In the genomic region with DNA sequence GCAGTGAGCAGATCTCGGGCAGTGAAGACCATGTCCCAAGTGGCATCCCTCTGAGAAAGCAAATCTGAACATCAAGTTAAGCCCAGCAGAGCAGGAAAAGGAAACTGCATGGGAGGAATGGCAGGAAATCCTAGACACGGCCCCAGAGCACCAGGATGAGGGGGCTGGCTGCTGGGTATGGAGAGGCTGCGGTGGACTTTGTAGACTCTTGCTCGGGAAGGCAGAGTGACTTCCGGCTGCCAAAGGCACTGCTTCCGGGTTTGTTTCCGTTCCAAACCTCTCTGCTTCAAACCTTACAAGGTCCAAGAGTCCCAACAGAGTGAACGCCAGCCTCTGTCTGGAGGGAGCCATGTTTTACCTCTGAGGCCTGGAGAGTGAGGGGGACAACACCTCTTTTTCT, we compare ENCODE assay signal across 12 mouse cellular contexts. TPM values are rescaled to one million over a fixed set of nuclear protein-coding genes. Genes with fewer than 3 reads are reported as not detected.
DNase-seq lines count a peak whose midpoint lies in the region; ATAC-seq and TF ChIP-seq lines count a peak whose summit lies in the region.
"Had no signal": no experiment of that assay in that cellular context is flagged by ENCODE, and none has a peak within 500 bp of the region (broad histone marks: within the 10 kb centered on the region; RNA-seq: fewer than 3 reads in every experiment).

No protein-coding gene starts in this region.

- no peak for TF ChIP-seq POLR2A in lung, adult 2 months (IDR thresholded peaks at IDR 0.05; ENCODE audit: borderline replicate concordance, extremely low read depth, low read depth, low read length)

- no peaks in the 10 kb centered on the region for H3K36me3 ChIP-seq in lung, embryonic 16.5 days (ENCODE audit: control insufficient read depth, insufficient read depth, low read length)
- no peaks in the 10 kb centered on the region for H3K36me3 ChIP-seq in embryonic facial prominence, embryonic 15.5 days
- H3K36me3 ChIP-seq in hindbrain, embryonic 10.5 days: no peaks in the 10 kb centered on the region
- H3K36me3 ChIP-seq: neural tube, embryonic 12.5 days had no signal

- DNase-seq in lung, adult 2 months: no peak
- DNase-seq in kidney, adult 8-10 months: peak; percentile 32 to 36
- DNase-seq in lung, postnatal 4 days: peak; percentile 55 to 75
- no peak for DNase-seq in hindbrain, embryonic 10.5 days (ENCODE audit: low spot score)
- no peak for DNase-seq in gastrocnemius, postnatal 25 days
- DNase-seq in cerebellum, adult 9-10 months: no peak

- no peaks in the 10 kb centered on the region for H3K9me3 ChIP-seq in lung, embryonic 16.5 days (ENCODE audit: control insufficient read depth, low read length)
- H3K9me3 ChIP-seq in embryonic facial prominence, embryonic 15.5 days (replicated peaks): no peaks in the 10 kb centered on the region
- no peaks in the 10 kb centered on the region for H3K9me3 ChIP-seq in hindbrain, embryonic 10.5 days
- H3K9me3 ChIP-seq: neural tube, embryonic 12.5 days had no signal

- H3K4me1 ChIP-seq in lung, embryonic 16.5 days (replicated peaks; ENCODE audit: control insufficient read depth, insufficient read depth, low read length): peaks cover 32% of the 10 kb centered on the region
- peaks cover 37% of the 10 kb centered on the region for H3K4me1 ChIP-seq in lung, adult 2 months (ENCODE audit: control insufficient read depth, insufficient read depth, low read length)
- peaks cover 77% of the 10 kb centered on the region for H3K4me1 ChIP-seq in embryonic facial prominence, embryonic 15.5 days
- H3K4me1 ChIP-seq in hindbrain, embryonic 10.5 days (replicated peaks): peaks cover 39% of the 10 kb centered on the region

- no peaks in the 10 kb centered on the region for H3K27me3 ChIP-seq in lung, embryonic 16.5 days (ENCODE audit: control insufficient read depth, insufficient read depth, low read depth, low read length)
- no peaks in the 10 kb centered on the region for H3K27me3 ChIP-seq in embryonic facial prominence, embryonic 15.5 days
- H3K27me3 ChIP-seq in hindbrain, embryonic 10.5 days (ENCODE audit: insufficient read depth, poor library complexity, severe bottlenecking): no peaks in the 10 kb centered on the region
- H3K27me3 ChIP-seq: neural tube, embryonic 12.5 days had no signal

- peak; percentile 35 for ATAC-seq in lung, embryonic 16.5 days (ENCODE audit: low read depth)
- no peak for ATAC-seq in embryonic facial prominence, embryonic 15.5 days (ENCODE audit: insufficient number of reproducible peaks, low FRiP score, low TSS enrichment, low read depth)

- no peak overlapping the region for H3K4me3 ChIP-seq in lung, embryonic 16.5 days (ENCODE audit: low read length)
- no peak overlapping the region for H3K4me3 ChIP-seq in lung, adult 2 months (replicated peaks; ENCODE audit: extremely low read depth, low read depth, low read length)
- no peak overlapping the region for H3K4me3 ChIP-seq in embryonic facial prominence, embryonic 15.5 days (replicated peaks)
- H3K4me3 ChIP-seq in hindbrain, embryonic 10.5 days: no peak overlapping the region
- H3K4me3 ChIP-seq: neural tube, embryonic 12.5 days had no signal

- peak overlapping the region; percentile 7; the same call in 1 of the 2 replicates for H3K4me2 ChIP-seq in lung, embryonic 16.5 days (ENCODE audit: low read depth, low read length)
- H3K4me2 ChIP-seq in embryonic facial prominence, embryonic 15.5 days (replicated peaks): no peak overlapping the region
- H3K4me2 ChIP-seq: neural tube, embryonic 12.5 days had no signal

- 68% methylated on average over 8 of the region's 8 CpGs for WGBS in lung, embryonic 16.5 days
- 45% methylated on average over 8 of the region's 8 CpGs for WGBS in lung, adult 2 months
- 77% methylated on average over 8 of the region's 8 CpGs for WGBS in embryonic facial prominence, embryonic 15.5 days
- WGBS in hindbrain, embryonic 10.5 days: 88% methylated on average over 8 of the region's 8 CpGs

- H3K9ac ChIP-seq in lung, embryonic 16.5 days (ENCODE audit: low read length): no peak overlapping the region
- no peak overlapping the region for H3K9ac ChIP-seq in embryonic facial prominence, embryonic 15.5 days
- H3K9ac ChIP-seq: neural tube, embryonic 12.5 days had no signal

- peak overlapping the region; percentile 79 for H3K27ac ChIP-seq in lung, embryonic 16.5 days (ENCODE audit: low read length)
- peak overlapping the region; percentile 86; the same call in 1 of the 2 replicates for H3K27ac ChIP-seq in embryonic facial prominence, embryonic 15.5 days (replicated peaks)
- H3K27ac ChIP-seq in hindbrain, embryonic 10.5 days: no peak overlapping the region
- H3K27ac ChIP-seq: neural tube, embryonic 12.5 days had no signal

- no peak for TF ChIP-seq CTCF in lung, adult 2 months (IDR thresholded peaks at IDR 0.05; ENCODE audit: insufficient read depth, low read length)

RNA-seq across cellular contexts. Expression of a gene that starts 16.2 kb away (rescaled TPM):
- polyA plus RNA-seq in lung, embryonic 16.5 days (2015; fragmentation: Nextera tagmentation; extraction: Ambion mirVana): 21.6 and 21.9 TPM in 2 replicates
- 17.8 and 24.4 TPM in 2 replicates for polyA plus RNA-seq in lung, adult 2 months (2012; rRNA removed)
- polyA plus RNA-seq in embryonic facial prominence, embryonic 15.5 days (2015; fragmentation: Nextera tagmentation; extraction: Ambion mirVana): 33.5 and 38.3 TPM in 2 replicates
- polyA plus RNA-seq in hindbrain, embryonic 10.5 days (2016; fragmentation: Nextera tagmentation; extraction: Ambion mirVana): 5.0 and 6.4 TPM in 2 replicates
- 10 to 100 TPM in 1 of 2 experiments, 1 to 10 TPM in 1; 8.7 to 10.2 TPM for total RNA-seq in gastrocnemius, postnatal 25 days (2021)

RNA-seq across cellular contexts. Expression of a gene that starts 49.8 kb away (rescaled TPM):
- not detected in 2 replicates for polyA plus RNA-seq in lung, embryonic 16.5 days (2015; fragmentation: Nextera tagmentation; extraction: Ambion mirVana)
- polyA plus RNA-seq in lung, adult 2 months (2012; rRNA removed): not detected in 2 replicates
- polyA plus RNA-seq in embryonic facial prominence, embryonic 15.5 days (2015; fragmentation: Nextera tagmentation; extraction: Ambion mirVana): not detected in 2 replicates
- polyA plus RNA-seq in hindbrain, embryonic 10.5 days (2016; fragmentation: Nextera tagmentation; extraction: Ambion mirVana): not detected in 2 replicates
- not detected for total RNA-seq in gastrocnemius, postnatal 25 days (2021)
- total RNA-seq: common myeloid progenitor, adult 5-6 weeks; heart, postnatal 14 days had no signal
- polyA plus RNA-seq: limb, embryonic 11.5 days; neural tube, embryonic 12.5 days had no signal

Comparison
In these comparisons a context has a peak if more than half of its experiments do, and no peak if none do; other contexts are left out.
1. DNase-seq: peak in kidney, adult 8-10 months (2 of 2) and lung, postnatal 4 days (2 of 2); none in lung, adult 2 months (single experiment), hindbrain, embryonic 10.5 days (single experiment), gastrocnemius, postnatal 25 days (single experiment) and cerebellum, adult 9-10 months (single experiment).